Mouse (Mus musculus) ES-Bruce4 (cell line): ENCODE data around the gene Rimkla. TPM values are rescaled to one million over a fixed set of nuclear protein-coding genes. Genes with fewer than 3 reads are reported as not detected.
A peak's percentile ranks its signal among the peaks of the same experiment; 100 is the strongest.
"Not testable (repeated sequence)": the region's sequence is repeated elsewhere in the genome, so short reads cannot be mapped to it uniquely, and the experiment has no call there.

Source experiments
- H3K27ac ChIP-seq: 2 replicates; pipeline ENCODE4 v1.5.1; 2012; ENCODE audit warnings: low read length, inconsistent platforms; ENCODE audit not compliant: insufficient read depth
- H3K27me3 ChIP-seq: 2 replicates; pipeline ENCODE4 v1.6.1; 2012; ENCODE audit warnings: mild to moderate bottlenecking, low read length, inconsistent platforms; ENCODE audit not compliant: control insufficient read depth, poor library complexity, insufficient read depth, severe bottlenecking
- H3K36me3 ChIP-seq: 2 replicates; pipeline ENCODE4 v1.6.1; 2012; ENCODE audit warnings: inconsistent platforms, mild to moderate bottlenecking, low read length, moderate library complexity; ENCODE audit not compliant: control insufficient read depth, poor library complexity, insufficient read depth, severe bottlenecking
- H3K4me1 ChIP-seq: one replicate; pipeline ENCODE4 v1.8.1; 2011; ENCODE audit warnings: low read length; ENCODE audit not compliant: control insufficient read depth, insufficient read depth
- H3K4me3 ChIP-seq: 2 replicates; pipeline ENCODE4 v1.5.1; 2011; ENCODE audit warnings: low read depth, mild to moderate bottlenecking, low read length
- H3K9ac ChIP-seq: 2 replicates; pipeline ENCODE4 v1.6.1; 2012; ENCODE audit warnings: low read depth, mild to moderate bottlenecking, inconsistent platforms; ENCODE audit not compliant: poor library complexity, severe bottlenecking
- H3K9me3 ChIP-seq: replicated peaks from 2 replicates; pipeline ENCODE4 v1.6.1; 2012; ENCODE audit warnings: mild to moderate bottlenecking, low read length, inconsistent platforms; ENCODE audit not compliant: control insufficient read depth, poor library complexity, insufficient read depth, severe bottlenecking
- CTCF ChIP-seq: IDR thresholded peaks from one replicate; pipeline ENCODE4 v1.8.1; 2011; ENCODE audit warnings: low read depth, low read length
- EP300 ChIP-seq: IDR thresholded peaks from 2 replicates; pipeline ENCODE4 v1.6.1; 2011; ENCODE audit warnings: low read depth, low read length; ENCODE audit not compliant: insufficient read depth
- POLR2A ChIP-seq: IDR thresholded peaks from one replicate; pipeline ENCODE4 v1.8.1; 2011; ENCODE audit warnings: low read length; ENCODE audit not compliant: insufficient read depth
- polyA plus RNA-seq: library from polyadenylated mRNA; stranded (reverse); fragments of >200 nt; gene quantifications from 2 replicates; pipeline ENCODE4 v1.2.4, GENCODE M21; 2011; ENCODE audit warnings: low read depth; ENCODE audit not compliant: missing spikeins, insufficient read depth, insufficient read length

Gene Rimkla
- 3.3 and 5.5 TPM in 2 replicates for polyA plus RNA-seq

- TF ChIP-seq CTCF = no peak
- TF ChIP-seq EP300 = no peak
- TF ChIP-seq POLR2A = no peak
- H3K9me3 ChIP-seq = no peaks in the 10 kb centered on the region; the same call in 1 of the 2 replicates
- peaks cover 2% of the 10 kb centered on the region for H3K4me1 ChIP-seq
- peak within 1 kb of the TSS; percentile 56 for H3K9ac ChIP-seq
- H3K4me3 ChIP-seq = peak within 1 kb of the TSS; percentile 69
- H3K27ac ChIP-seq = no peak within 1 kb of the TSS
- no peaks in the 10 kb centered on the region for H3K36me3 ChIP-seq
- H3K27me3 ChIP-seq = peaks cover 5% of the 10 kb centered on the region
These were observed at the start of gene Rimkla for GRCm38 (mm10) chr4:119492291-119492932. Rimkla (minus strand) TSS chr4:119492628.

DNA sequence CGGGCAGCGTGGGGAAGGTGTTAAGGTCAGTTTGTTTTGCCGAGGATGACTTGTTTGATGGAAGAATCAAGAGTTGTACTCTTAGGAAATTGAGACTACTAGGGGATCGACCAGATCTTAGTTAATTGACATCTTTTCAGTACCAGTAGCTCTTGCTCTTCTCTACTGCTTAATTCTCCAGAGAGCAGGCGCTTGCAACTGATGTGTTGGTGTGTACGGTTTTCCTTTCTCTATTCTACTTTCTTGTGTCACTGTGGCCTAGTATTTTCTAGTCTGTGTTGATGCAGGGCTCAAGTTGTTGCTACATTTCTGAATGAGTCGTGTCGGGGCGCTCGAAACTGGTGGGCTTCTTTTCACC, 48.1 kb upstream of the Rimkla start:
- Histone ChIP-seq H3K36me3 (no peaks in the 10 kb centered on the region), H3K27ac (peak overlapping the region; percentile 49; the same call in 1 of the 2 replicates), H3K4me1 (no peaks in the 10 kb centered on the region), H3K4me3 (peak overlapping the region; percentile 93), H3K9me3 (no peaks in the 10 kb centered on the region), H3K9ac (peak overlapping the region; percentile 95), H3K27me3 (no peaks in the 10 kb centered on the region)
- TF ChIP-seq EP300 (no peak), POLR2A (no peak), CTCF (no peak)

DNA sequence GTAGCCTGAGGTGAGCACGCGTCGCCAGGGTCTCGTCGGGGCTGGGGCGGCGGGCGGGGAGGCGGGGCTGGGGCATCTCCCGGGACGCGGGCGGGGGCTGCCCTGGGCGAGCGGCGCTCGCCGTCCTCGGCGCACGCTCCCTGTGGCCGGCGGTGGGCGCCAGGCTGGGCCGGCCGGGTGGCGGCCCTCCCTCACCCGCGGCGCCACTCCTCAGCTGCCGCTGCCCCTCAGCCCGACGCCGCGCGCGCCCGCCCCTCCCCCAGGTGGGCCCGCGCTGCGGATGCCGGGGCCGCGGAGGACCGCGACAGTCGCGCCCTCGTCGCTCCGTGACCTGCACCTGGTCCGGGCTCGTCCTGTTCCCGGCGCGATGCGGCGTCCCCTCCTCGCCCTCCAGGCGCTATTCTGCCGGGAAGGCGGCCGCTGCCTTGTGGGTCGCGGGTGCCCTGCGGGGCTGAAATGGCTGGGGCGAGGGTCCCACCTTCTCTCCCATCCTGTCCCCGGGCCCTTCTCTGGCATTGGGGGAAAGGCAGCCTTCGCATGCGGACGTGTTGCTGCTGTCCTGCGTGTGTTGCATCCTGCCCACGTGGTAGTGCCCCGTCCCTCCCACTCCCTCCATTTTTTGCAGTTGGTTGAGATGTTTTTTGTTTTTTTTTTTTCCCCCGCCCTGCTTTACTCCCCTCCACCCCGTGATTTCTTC, 47.6 kb upstream of the Rimkla start:
- peak overlapping the region; percentile 93 for H3K4me3 ChIP-seq
- H3K36me3 ChIP-seq = no peaks in the 10 kb centered on the region
- H3K9ac ChIP-seq = peak overlapping the region; percentile 95
- H3K4me1 ChIP-seq = no peaks in the 10 kb centered on the region
- H3K9me3 ChIP-seq = no peaks in the 10 kb centered on the region
- H3K27me3 ChIP-seq = no peaks in the 10 kb centered on the region
- TF ChIP-seq EP300 = no peak
- no peak for TF ChIP-seq POLR2A
- TF ChIP-seq CTCF = no peak
- peak overlapping the region; percentile 49 for H3K27ac ChIP-seq

- peak within 1 kb of the TSS; percentile 95 for H3K9ac ChIP-seq
- H3K27ac ChIP-seq = peak within 1 kb of the TSS; percentile 49
- no peaks in the 10 kb centered on the region for H3K4me1 ChIP-seq
- H3K4me3 ChIP-seq = peak within 1 kb of the TSS; percentile 93
- no peaks in the 10 kb centered on the region for H3K27me3 ChIP-seq
- no peaks in the 10 kb centered on the region for H3K36me3 ChIP-seq
- no peak for TF ChIP-seq POLR2A
- TF ChIP-seq EP300 = no peak
- no peak for TF ChIP-seq CTCF
- H3K9me3 ChIP-seq = no peaks in the 10 kb centered on the region
These were observed 46.8 kb upstream of the Rimkla start, which contains the start of gene Frg2f1 for GRCm38 (mm10) chr4:119539031-119539824. Frg2f1 (minus strand) TSS chr4:119539529.

DNA sequence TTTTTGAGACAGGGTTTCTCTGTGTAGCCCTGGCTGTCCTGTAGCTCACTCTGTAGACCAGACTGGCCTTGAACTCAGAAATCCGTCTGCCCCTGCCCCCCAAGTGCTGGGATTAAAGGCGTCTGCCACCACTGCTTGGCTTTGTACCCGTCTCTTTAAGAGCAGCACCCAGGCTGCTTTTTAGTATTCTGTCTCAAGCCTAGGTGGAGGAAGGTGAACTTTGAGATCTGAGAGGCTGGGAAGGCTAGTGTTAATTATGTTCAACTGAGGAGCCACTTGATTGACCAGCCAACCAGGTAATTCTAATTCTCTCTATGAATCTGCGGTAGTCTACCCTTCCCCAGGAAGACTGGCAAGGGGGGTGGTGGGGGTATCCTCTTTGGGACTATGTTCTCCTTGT, 45.0 kb upstream of the Rimkla start:
- Histone ChIP-seq H3K4me3 (no peak overlapping the region), H3K27ac (no peak overlapping the region), H3K4me1 (no peaks in the 10 kb centered on the region), H3K9me3 (no peaks in the 10 kb centered on the region), H3K27me3 (no peaks in the 10 kb centered on the region), H3K36me3 (no peaks in the 10 kb centered on the region), H3K9ac (no peak overlapping the region)
- no peak for TF ChIP-seq EP300
- no peak for TF ChIP-seq CTCF
- no peak for TF ChIP-seq POLR2A

- H3K4me3 ChIP-seq, H3K27me3 ChIP-seq, H3K9ac ChIP-seq, H3K9me3 ChIP-seq, H3K27ac ChIP-seq, H3K36me3 ChIP-seq, H3K4me1 ChIP-seq: not testable (repeated sequence)
These were observed 44.2 kb upstream of the Rimkla start, which contains the start of gene Foxj3 for GRCm38 (mm10) chr4:119536615-119537014. Foxj3 (plus strand) TSS chr4:119537004.
